Mouse (Mus musculus) neural tube, embryonic 14.5 days (tissue): Measurements from ENCODE around the gene Hspe1. TPM values are rescaled to one million over a fixed set of nuclear protein-coding genes. Genes with fewer than 3 reads are reported as not detected.

Experiments
- ATAC-seq: fragments of 200-750 bp; cut with Nextera tagmentation; 2 replicates; pipeline ENCODE4 v1.8.0; 2017; ENCODE audit warnings: low read depth, mild to moderate bottlenecking, moderate TSS enrichment, moderate library complexity
- H3K27ac ChIP-seq: fragments of 300-500 bp; sonication (generic); 2 replicates; pipeline ENCODE4 v1.5.1; 2014; ENCODE audit warnings: low read depth, mild to moderate bottlenecking, control low read depth, low read length, moderate library complexity, mixed read lengths
- H3K27me3 ChIP-seq: fragments of 300-500 bp; sonication (generic); 2 replicates; pipeline ENCODE4 v1.6.1; 2014; ENCODE audit warnings: low read length; ENCODE audit not compliant: control insufficient read depth, insufficient read depth
- H3K36me3 ChIP-seq: fragments of 300-500 bp; sonication (generic); 2 replicates; pipeline ENCODE4 v1.6.1; 2014; ENCODE audit warnings: low read length, mixed read lengths; ENCODE audit not compliant: control insufficient read depth, insufficient read depth
- H3K4me1 ChIP-seq: fragments of 300-500 bp; sonication (generic); 2 replicates; pipeline ENCODE4 v1.6.1; 2014; ENCODE audit warnings: low read length; ENCODE audit not compliant: control insufficient read depth, insufficient read depth
- H3K4me2 ChIP-seq: fragments of 300-500 bp; sonication (generic); 2 replicates; pipeline ENCODE4 v1.6.1; 2014; ENCODE audit warnings: mild to moderate bottlenecking, low read depth, low read length, control low read depth
- H3K4me3 ChIP-seq: fragments of 300-500 bp; sonication (generic); 2 replicates; pipeline ENCODE4 v1.5.1; 2014; ENCODE audit warnings: low read depth, low read length, control low read depth, mixed read lengths
- H3K9ac ChIP-seq: fragments of 300-500 bp; sonication (generic); replicated peaks from 2 replicates; pipeline ENCODE4 v1.6.1; 2014; ENCODE audit warnings: low read depth, mild to moderate bottlenecking, control low read depth, low read length, mixed read lengths
- H3K9me3 ChIP-seq: fragments of 300-500 bp; sonication (generic); 2 replicates; pipeline ENCODE4 v1.6.1; 2016; ENCODE audit warnings: low read length; ENCODE audit not compliant: control insufficient read depth
- WGBS: fragments of 180-500 bp; shearing (Covaris S2); extraction: QIAGEN DNeasy Blood & Tissue Kit; methylation state at CpG from one replicate; pipeline ENCODE4 v1.1.7; 2014; 5-methylcytosine and 5-hydroxymethylcytosine counted together
- polyA plus RNA-seq: library from polyadenylated mRNA; unstranded; fragments of >200 nt; fragmentation: Nextera tagmentation; extraction: Ambion mirVana; gene quantifications from 2 replicates; pipeline ENCODE4 v1.2.1, GENCODE M21; 2014

The Hspe1 gene
- polyA plus RNA-seq, 1 experiment from 2014 or later: 245 TPM

DNA sequence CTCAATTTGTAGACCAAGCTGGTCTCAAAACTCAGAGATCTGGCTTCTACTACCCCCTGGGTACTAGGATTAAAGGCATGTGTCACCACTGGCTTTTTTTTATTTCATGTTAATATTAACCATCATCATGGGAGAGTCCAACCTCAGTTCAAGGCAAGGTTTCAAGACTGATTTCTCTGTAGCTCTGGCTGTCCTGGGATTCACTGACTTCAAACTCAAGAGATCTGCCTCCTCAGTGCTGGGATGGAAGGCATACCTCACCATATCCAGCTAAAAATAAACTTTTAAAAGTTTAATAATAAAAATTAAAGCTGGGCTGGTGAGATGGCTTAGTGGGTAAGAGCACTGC is 11.6 kb upstream of the Hspe1 start:
- ATAC-seq: no peak
- no peak overlapping the region for H3K9ac ChIP-seq
- no peak overlapping the region for H3K4me2 ChIP-seq
- H3K4me1 ChIP-seq: no peaks in the 10 kb centered on the region
- H3K4me3 ChIP-seq: no peak overlapping the region
- no peaks in the 10 kb centered on the region for H3K9me3 ChIP-seq
- H3K27ac ChIP-seq: no peak overlapping the region
- no peaks in the 10 kb centered on the region for H3K27me3 ChIP-seq
- H3K36me3 ChIP-seq: peaks cover 30% of the 10 kb centered on the region

DNA sequence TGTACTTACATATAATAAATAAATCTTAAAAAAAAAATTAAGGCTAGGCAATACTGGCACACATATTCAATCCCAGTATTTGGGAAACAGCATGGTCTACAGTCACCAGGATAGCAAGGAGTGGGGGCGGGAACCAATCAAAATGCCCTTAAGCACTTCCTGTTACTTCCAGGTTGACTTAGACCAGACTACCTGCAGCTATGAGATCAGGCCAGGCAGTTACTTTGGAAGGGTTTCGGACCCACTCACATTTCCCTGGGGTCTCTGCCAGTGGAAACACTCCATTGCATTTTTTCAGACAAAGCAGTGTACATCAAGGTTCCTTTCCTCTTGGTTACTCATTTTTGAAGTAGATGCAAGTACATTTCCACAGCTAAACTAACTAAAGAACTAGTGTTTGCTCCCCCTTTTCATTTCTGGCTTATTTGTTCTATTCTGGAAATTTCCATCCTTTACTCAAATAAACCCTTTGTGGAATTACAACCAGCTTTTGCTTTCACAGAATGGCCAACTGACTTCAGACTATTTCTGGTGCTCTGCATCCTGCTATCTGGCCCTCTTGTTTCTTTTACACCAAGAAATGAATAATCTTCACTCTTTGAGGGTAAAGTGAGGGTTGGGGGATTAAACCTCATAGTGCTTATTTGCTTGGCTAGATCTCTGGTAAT is 10.9 kb upstream of the Hspe1 start:
- no peaks in the 10 kb centered on the region for H3K9me3 ChIP-seq
- WGBS: 72% methylated on average over 2 of the region's 2 CpGs
- no peak overlapping the region for H3K4me2 ChIP-seq
- no peak overlapping the region for H3K4me3 ChIP-seq
- no peak overlapping the region for H3K9ac ChIP-seq
- no peak overlapping the region for H3K27ac ChIP-seq
- no peak for ATAC-seq
- no peaks in the 10 kb centered on the region for H3K27me3 ChIP-seq
- peaks cover 36% of the 10 kb centered on the region for H3K36me3 ChIP-seq
- H3K4me1 ChIP-seq: no peaks in the 10 kb centered on the region

DNA sequence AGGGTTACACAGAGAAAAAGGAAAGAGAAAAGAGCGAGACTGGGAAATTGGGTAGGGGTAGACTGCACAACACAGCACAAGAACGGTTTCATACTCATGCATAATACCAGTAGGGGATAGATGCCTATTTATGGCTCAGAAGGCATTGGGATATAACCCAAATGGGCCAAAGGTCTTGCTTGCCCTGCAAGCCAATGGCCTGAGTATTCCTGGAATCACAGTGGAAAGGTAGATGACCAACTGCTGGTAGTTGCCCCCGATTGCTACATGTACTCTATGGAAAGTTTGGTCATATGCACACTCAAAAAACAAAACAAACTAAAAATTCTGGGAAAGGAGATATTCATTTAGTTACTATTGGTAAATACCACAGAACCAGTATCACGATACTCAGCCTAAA is 8.3 kb upstream of the Hspe1 start:
- no peak overlapping the region for H3K4me2 ChIP-seq
- no peaks in the 10 kb centered on the region for H3K9me3 ChIP-seq
- no peak overlapping the region for H3K27ac ChIP-seq
- no peaks in the 10 kb centered on the region for H3K27me3 ChIP-seq
- H3K36me3 ChIP-seq: peaks cover 58% of the 10 kb centered on the region
- H3K4me1 ChIP-seq: no peaks in the 10 kb centered on the region
- WGBS: 97% methylated on average over 4 of the region's 4 CpGs
- H3K4me3 ChIP-seq: no peak overlapping the region
- H3K9ac ChIP-seq: no peak overlapping the region
- ATAC-seq: no peak

DNA sequence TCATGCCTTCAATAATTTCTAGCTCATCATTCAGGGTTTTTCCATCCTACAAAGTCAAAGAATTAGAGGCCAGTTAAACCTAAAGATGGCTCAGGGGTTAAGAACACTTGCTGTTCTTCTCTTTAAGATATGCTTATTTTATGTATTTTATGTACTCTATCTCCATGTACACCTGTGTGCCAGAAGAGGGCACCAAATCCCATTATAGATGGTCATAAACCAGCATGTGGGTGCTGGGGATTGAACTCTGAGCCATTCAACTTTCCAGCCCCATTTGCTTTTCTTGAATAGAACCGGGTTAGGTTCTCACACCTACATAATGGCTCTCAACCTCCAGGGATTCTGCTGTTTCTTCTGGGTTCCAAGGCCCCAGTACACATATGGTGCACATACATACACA is 5.8 kb upstream of the Hspe1 start:
- Histone ChIP-seq H3K36me3 (peaks cover 51% of the 10 kb centered on the region), H3K4me1 (peaks cover 7% of the 10 kb centered on the region), H3K9ac (no peak overlapping the region), H3K4me2 (no peak overlapping the region), H3K4me3 (no peak overlapping the region), H3K27ac (no peak overlapping the region), H3K9me3 (no peaks in the 10 kb centered on the region), H3K27me3 (no peaks in the 10 kb centered on the region)
- whole genome bisulfite sequencing: 27% methylated on average over 1 of the region's 1 CpGs
- no peak for ATAC-seq

DNA sequence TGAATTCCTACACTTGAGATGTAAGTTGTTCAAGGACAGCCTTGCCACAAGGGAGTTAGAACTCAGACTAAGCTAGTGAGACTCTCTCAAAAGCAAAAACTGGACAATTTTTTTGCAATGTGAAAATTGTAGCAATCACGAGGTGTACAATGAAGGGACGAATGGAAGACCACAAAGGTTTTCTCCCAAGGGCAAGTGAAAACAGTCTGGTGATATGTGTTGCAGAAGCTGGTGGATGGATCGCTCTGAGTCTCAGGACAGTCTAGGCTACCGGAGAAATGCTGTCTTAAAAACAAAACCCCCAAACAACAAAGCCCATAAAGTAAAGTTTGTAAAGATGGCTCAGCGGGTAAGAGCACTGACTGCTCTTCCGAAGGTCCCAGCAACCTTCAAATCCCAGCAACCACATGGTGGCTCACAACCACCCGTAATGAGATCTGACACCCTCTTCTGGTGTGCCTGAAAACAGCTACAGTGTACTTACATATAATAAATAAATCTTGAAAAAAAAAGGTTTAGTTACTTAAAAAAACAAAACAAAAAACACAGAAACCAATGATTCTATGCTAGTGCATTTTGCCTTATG is 2.1 kb upstream of the Hspe1 start:
- no peak overlapping the region for H3K9ac ChIP-seq
- peaks cover 14% of the 10 kb centered on the region for H3K4me1 ChIP-seq
- no peak for ATAC-seq
- H3K4me3 ChIP-seq: no peak overlapping the region; the same call in 1 of the 2 replicates
- WGBS: 46% methylated on average over 7 of the region's 7 CpGs
- no peak overlapping the region for H3K27ac ChIP-seq
- H3K27me3 ChIP-seq: no peaks in the 10 kb centered on the region
- peak overlapping the region; percentile 94; the same call in 1 of the 2 replicates for H3K4me2 ChIP-seq
- H3K36me3 ChIP-seq: peaks cover 33% of the 10 kb centered on the region
- H3K9me3 ChIP-seq: no peaks in the 10 kb centered on the region

DNA sequence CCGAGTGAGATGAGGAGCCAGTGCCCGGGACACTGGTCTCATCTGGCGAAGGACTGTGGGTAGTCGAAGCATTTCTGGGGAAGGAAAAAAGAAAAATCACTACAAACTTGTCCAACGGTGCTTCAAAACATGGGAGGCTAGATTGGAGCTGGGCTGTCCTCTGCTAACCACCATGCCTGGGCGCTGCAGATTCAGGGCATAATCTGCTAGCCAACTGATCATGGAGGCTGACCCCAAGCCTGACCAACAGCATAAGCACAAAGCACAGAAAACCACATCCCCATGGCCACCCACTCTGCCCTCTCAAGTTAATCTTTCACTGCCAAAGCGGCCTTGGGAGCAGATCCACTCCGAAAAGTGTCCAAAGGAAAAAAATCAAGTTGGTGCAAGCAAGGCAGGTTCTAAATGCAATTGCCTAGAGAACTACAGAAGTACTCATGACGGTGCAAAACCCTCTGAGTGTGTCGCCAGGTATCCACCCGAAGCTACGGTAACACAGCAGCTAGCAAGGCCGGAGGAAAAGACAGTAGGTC is 998 bp upstream of the Hspe1 start:
- no peaks in the 10 kb centered on the region for H3K9me3 ChIP-seq
- peak overlapping the region; percentile 94 for H3K4me2 ChIP-seq
- peak overlapping the region; percentile 94 for H3K4me3 ChIP-seq
- H3K36me3 ChIP-seq: peaks cover 31% of the 10 kb centered on the region
- H3K27ac ChIP-seq: peak overlapping the region; percentile 94
- no peaks in the 10 kb centered on the region for H3K27me3 ChIP-seq
- no peak; the same call in 1 of the 2 replicates for ATAC-seq
- peak overlapping the region; percentile 88 for H3K9ac ChIP-seq
- WGBS: 4% methylated on average over 13 of the region's 13 CpGs
- peaks cover 14% of the 10 kb centered on the region for H3K4me1 ChIP-seq

DNA sequence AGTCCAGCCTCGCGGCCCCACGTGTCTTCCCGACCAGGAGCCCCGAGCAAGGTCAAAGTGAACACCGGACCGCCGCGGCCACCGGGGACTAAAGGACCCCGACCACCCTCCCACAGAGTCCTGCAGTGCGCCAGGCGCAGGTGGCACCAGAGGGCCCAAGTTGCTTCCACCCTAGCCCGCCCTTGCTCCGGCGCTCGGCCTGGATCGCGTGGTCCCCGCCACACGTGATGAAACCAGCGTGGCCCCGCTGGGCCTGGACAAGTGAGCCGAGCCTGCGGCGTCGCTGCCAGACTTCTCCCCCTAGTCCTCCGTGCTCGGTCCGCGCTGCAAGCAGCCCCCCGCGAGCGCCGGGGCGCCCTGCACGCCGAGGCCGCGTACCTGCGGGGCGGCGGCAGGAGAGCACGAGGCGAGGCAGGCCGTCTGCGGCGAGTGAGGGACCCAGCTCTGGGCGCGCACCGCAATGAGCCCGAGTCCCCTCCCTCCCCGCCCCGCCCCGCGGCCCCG is 479 bp upstream of the Hspe1 start:
- Histone ChIP-seq H3K27ac (peak overlapping the region; percentile 94), H3K36me3 (peaks cover 31% of the 10 kb centered on the region), H3K4me1 (peaks cover 14% of the 10 kb centered on the region), H3K4me2 (peak overlapping the region; percentile 94), H3K4me3 (peak overlapping the region; percentile 94), H3K9me3 (no peaks in the 10 kb centered on the region), H3K9ac (peak overlapping the region; percentile 88), H3K27me3 (no peaks in the 10 kb centered on the region)
- ATAC-seq: peak; percentile 64
- WGBS: under 1% methylated on average over 48 of the region's 57 CpGs

DNA sequence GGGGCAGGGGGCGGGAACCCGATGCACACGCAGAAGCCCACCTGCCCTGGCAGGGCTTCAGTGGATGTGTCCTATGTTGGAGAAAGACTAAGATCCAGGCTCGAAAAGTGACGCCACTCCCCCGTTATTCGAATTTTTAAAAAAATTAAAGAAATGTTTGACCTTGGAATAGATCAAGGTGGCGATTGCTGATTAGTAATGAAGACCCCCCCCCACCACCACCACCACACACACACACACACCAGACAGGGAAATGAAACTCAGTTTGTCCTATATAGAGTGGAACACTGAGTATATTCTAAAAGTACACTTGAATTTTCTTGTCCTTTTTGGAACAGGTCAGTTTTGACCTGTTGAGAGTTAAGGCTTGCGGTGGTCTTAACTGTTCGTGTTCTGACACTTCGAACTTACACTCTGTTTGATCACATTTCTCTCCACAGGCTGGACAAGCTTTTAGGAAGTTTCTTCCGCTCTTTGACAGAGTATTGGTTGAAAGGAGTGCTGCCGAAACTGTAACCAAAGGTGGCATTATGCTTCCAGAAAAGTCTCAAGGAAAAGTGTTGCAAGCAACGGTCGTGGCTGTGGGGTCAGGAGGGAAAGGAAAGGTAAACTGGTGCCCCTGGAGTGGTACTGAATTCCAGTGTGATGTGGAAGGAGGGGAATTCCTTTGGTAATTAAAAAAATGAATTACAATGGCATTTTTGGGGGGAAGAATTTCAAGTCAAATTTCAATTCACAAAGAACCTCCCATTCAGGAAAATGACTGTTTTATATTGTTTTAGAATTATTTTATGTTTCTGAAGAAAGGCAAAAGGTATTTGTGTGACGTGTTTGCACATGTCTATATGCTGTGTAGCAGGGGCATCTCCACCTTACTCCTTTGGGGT is 922 bp downstream of the Hspe1 start:
- whole genome bisulfite sequencing: 11% methylated on average over 16 of the region's 16 CpGs
- Histone ChIP-seq H3K4me3 (peak overlapping the region; percentile 94), H3K4me1 (peaks cover 14% of the 10 kb centered on the region), H3K4me2 (peak overlapping the region; percentile 66), H3K9ac (peak overlapping the region; percentile 88), H3K36me3 (peaks cover 18% of the 10 kb centered on the region; the same call in 1 of the 2 replicates), H3K9me3 (no peaks in the 10 kb centered on the region), H3K27me3 (no peaks in the 10 kb centered on the region), H3K27ac (peak overlapping the region; percentile 94)
- ATAC-seq: no peak; the same call in 1 of the 2 replicates
